Mouse (Mus musculus) neural tube, embryonic 15.5 days (tissue): ENCODE data around the gene Map4k5. TPM values are rescaled to one million over a fixed set of nuclear protein-coding genes. Genes with fewer than 3 reads are reported as not detected.

Source experiments
- ATAC-seq: fragments of 200-750 bp; cut with Nextera tagmentation; 2 replicates; pipeline ENCODE4 v1.8.0; 2017; ENCODE audit warnings: mild to moderate bottlenecking, moderate TSS enrichment, moderate library complexity; ENCODE audit not compliant: low FRiP score
- H3K27ac ChIP-seq: fragments of 300-500 bp; sonication (generic); replicated peaks from 2 replicates; pipeline ENCODE4 v1.5.1; 2015; ENCODE audit warnings: mild to moderate bottlenecking, inconsistent platforms
- H3K27me3 ChIP-seq: fragments of 300-500 bp; sonication (generic); replicated peaks from 2 replicates; pipeline ENCODE4 v1.6.1; 2015; ENCODE audit warnings: inconsistent platforms
- H3K36me3 ChIP-seq: fragments of 300-500 bp; sonication (generic); 2 replicates; pipeline ENCODE4 v1.6.1; 2015; ENCODE audit warnings: inconsistent platforms
- H3K4me1 ChIP-seq: fragments of 300-500 bp; sonication (generic); 2 replicates; pipeline ENCODE4 v1.6.1; 2015; ENCODE audit warnings: inconsistent platforms
- H3K4me2 ChIP-seq: fragments of 300-500 bp; sonication (generic); 2 replicates; pipeline ENCODE4 v1.6.1; 2015; ENCODE audit warnings: inconsistent platforms, mild to moderate bottlenecking, moderate library complexity
- H3K4me3 ChIP-seq: fragments of 300-500 bp; sonication (generic); replicated peaks from 2 replicates; pipeline ENCODE4 v1.5.1; 2015; ENCODE audit warnings: mild to moderate bottlenecking, inconsistent platforms
- H3K9ac ChIP-seq: fragments of 300-500 bp; sonication (generic); replicated peaks from 2 replicates; pipeline ENCODE4 v1.6.1; 2015; ENCODE audit warnings: mild to moderate bottlenecking, inconsistent platforms
- H3K9me3 ChIP-seq: fragments of 300-500 bp; sonication (generic); replicated peaks from 2 replicates; pipeline ENCODE4 v1.6.1; 2016; ENCODE audit warnings: inconsistent platforms
- WGBS: fragments of 180-500 bp; shearing (Covaris S2); methylation state at CpG from one replicate; pipeline ENCODE4 v1.1.7; 2015; ENCODE audit warnings: mixed read lengths; 5-methylcytosine and 5-hydroxymethylcytosine counted together
- microRNA counts: library from miRNA; unstranded; fragments of <30 nt; microRNA quantifications from one replicate; lab custom pipeline; 2016
- microRNA-seq: library from miRNA; unstranded; fragments of <30 nt; microRNA quantifications from one replicate; pipeline ENCODE4, GENCODE M21; 2017
- polyA plus RNA-seq: library from polyadenylated mRNA; unstranded; fragments of >200 nt; fragmentation: Nextera tagmentation; extraction: Ambion mirVana; gene quantifications from 2 replicates; pipeline ENCODE4 v1.2.1, GENCODE M21; 2015

The Map4k5 gene
- polyA plus RNA-seq, 1 experiment from 2014 or later: 25.4 TPM

DNA sequence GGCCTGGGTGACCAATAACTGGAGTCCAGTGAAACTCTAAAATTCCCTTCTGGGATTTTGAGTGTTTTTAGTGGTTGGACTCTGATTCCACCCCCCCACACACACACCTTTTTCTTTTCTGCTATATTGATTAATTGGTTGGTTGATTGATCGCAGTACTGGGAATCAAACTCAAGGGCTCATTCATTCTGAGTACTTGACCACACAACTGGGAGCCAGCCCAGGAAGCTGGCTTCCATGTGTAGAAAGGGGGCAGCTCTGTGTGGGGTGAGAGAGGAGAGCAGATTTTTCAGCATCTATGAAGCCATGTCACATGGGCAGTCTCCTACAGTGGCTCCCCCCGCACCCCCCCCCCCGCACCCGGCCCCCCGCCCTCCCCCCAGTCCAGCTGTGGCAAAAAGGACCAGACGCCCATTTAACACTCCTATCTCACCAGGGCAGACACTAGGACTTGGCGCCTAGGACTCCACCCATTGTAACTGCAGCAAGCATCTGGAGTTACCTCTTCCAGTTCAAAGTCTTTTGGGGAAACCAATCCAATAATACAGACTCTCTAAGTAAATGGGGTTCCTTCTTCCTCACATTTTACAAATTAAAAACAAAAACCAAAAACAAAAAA lies 133.6 kb downstream of the Map4k5 start:
- H3K27ac ChIP-seq: no peak overlapping the region
- no peaks in the 10 kb centered on the region for H3K27me3 ChIP-seq
- no peak for ATAC-seq
- peaks cover 12% of the 10 kb centered on the region for H3K4me1 ChIP-seq
- no peak overlapping the region for H3K4me3 ChIP-seq
- no peaks in the 10 kb centered on the region for H3K9me3 ChIP-seq
- H3K36me3 ChIP-seq: no peaks in the 10 kb centered on the region
- 54% methylated on average over 7 of the region's 7 CpGs for WGBS
- H3K4me2 ChIP-seq: peak overlapping the region; percentile 51; the same call in 1 of the 2 replicates
- no peak overlapping the region for H3K9ac ChIP-seq

DNA sequence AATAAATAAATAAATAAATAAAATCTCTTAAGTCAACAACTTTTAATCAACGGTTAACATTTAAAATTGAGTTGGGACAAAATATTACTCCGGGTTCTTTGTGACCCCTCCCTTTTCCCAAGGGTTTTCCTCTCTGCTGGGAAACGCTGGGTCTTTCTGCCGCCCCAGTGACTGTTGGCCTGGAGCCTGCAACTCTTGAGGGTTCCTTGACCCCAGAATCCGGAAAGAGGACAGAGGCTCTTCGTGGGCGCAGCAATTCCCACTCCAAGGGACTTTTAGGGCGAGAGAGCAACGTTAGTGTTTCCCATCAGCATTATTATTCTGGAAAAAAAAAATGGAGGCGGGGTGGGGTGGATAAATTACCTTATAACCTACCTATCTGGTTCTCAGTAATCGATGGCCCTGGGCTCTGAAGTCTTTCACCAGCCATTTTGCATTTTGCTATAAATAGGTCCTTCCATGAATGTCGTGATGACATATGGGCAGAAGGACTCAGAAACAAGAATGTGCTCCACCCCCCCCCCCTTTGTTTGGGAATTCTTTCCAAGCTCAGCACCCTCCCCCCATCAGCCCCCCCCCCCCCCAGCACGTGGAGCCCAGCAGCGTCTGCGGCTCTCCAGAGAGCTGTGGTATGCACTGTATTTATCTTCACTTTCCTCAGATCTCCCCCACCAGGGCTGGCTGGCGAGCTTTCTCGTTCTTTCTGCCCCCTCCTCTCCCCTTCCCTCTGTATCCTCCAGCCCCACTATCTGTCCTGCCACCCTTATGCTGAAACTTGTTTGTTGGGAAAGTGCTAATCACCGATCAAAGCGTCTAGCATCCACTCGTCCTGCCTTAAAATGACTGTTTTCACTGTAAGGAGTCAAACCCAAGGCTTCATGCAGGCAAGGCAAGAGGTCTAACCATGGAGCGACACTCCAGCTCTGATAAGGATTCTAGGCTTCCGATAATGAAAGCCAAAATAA lies 134.5 kb downstream of the Map4k5 start:
- Histone ChIP-seq H3K27me3 (no peaks in the 10 kb centered on the region), H3K9me3 (no peaks in the 10 kb centered on the region), H3K4me3 (peak overlapping the region; percentile 9), H3K4me1 (peaks cover 12% of the 10 kb centered on the region), H3K9ac (0 out of 2 replicates have a peak overlapping the region, but pooled peaks have one; percentile 14), H3K36me3 (no peaks in the 10 kb centered on the region), H3K27ac (no peak overlapping the region; the same call in 1 of the 2 replicates), H3K4me2 (peak overlapping the region; percentile 51)
- ATAC-seq: no peak
- 12% methylated on average over 22 of the region's 22 CpGs for WGBS

DNA sequence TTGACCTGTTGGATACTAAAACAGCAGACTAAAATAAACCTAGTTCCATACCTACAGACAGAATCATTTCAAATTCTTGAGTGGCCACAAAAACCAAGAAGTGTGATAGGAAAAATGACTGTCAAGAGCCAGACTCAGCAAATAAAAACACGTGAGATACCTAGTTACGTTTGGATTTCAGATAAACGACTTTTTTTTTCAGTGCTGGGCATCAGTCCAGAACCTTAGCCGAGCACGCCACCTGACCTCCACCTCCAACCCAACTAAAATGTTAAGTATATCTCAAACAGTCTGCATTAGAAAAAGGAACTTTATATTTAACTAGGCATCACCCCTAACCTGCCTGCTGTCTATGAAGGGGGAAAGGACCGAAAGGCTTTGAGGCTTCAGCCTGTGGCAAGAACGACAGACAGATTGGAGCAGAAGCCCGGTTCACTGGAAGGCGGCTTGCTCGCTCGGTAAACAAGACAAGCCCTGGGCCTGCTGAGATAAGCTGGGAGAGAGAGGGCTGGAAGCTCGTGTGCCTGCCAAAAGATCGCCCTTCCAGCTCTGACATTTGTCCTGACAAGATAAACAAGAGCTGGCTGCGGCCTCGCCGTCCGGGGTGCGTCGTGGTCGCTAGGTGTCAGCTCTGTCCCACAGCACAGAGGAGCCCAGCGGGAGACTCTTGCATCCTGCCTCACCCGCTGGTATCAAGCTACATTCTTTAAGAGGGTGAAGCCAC lies 135.4 kb downstream of the Map4k5 start:
- ATAC-seq: peak; percentile 86
- H3K4me2 ChIP-seq: peak overlapping the region; percentile 51
- no peak overlapping the region for H3K27ac ChIP-seq
- H3K4me3 ChIP-seq: no peak overlapping the region
- no peak overlapping the region for H3K9ac ChIP-seq
- 16% methylated on average over 22 of the region's 22 CpGs for WGBS
- H3K27me3 ChIP-seq: no peaks in the 10 kb centered on the region
- H3K9me3 ChIP-seq: no peaks in the 10 kb centered on the region
- no peaks in the 10 kb centered on the region for H3K36me3 ChIP-seq
- H3K4me1 ChIP-seq: peaks cover 12% of the 10 kb centered on the region

DNA sequence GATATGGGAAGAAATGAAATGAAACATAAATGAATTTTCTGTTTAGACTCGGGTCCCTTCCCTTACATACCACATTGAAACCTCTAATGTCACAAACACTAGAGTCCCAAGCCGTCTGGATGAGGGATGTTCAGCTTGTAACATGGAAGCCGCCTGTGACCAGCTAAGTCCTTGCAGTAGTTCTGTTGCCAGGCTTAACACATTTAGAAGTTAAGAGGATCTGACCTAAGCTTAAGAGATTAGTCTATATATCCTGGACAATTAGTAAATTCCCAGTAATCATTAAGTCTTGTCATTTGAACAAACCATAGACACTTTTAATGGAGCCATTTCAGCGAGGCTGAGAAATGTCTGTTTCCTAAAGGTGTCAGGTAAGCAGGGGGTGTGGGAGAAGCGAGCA lies 137.0 kb downstream of the Map4k5 start:
- ATAC-seq: no peak

DNA sequence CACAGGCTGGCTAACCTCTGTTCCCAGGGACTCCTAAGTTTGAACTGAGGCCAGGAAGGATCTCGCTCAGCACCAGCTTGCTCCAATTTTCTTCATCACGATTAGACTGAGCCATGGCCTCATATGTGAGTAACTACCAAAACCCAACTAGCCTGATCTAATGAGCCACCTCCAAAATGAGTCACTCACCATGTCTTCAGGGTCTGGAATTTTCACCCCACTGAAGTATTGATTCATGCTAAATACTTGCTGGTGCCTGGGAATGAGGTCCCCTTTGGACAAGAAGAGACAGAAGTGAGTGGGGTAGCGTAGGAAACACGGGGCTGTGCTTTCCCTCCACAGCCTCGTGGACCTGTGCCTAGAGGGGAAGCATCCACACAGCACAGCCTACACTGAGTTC lies 139.1 kb downstream of the Map4k5 start:
- Histone ChIP-seq H3K4me3 (no peak overlapping the region), H3K9me3 (no peaks in the 10 kb centered on the region), H3K9ac (no peak overlapping the region), H3K4me1 (peaks cover 11% of the 10 kb centered on the region), H3K27ac (no peak overlapping the region), H3K4me2 (no peak overlapping the region), H3K27me3 (no peaks in the 10 kb centered on the region), H3K36me3 (no peaks in the 10 kb centered on the region)
- no peak for ATAC-seq
- WGBS: 89% methylated on average over 5 of the region's 5 CpGs

More for the DNA sequence above, 137.0 kb downstream of the Map4k5 start:
- Histone ChIP-seq H3K4me1 (peaks cover 12% of the 10 kb centered on the region), H3K4me3 (no peak overlapping the region), H3K9ac (no peak overlapping the region), H3K4me2 (no peak overlapping the region), H3K27me3 (no peaks in the 10 kb centered on the region), H3K9me3 (no peaks in the 10 kb centered on the region), H3K36me3 (no peaks in the 10 kb centered on the region), H3K27ac (no peak overlapping the region)
- WGBS: 84% methylated on average over 5 of the region's 5 CpGs

MicroRNA genes within 50 kb of the gene (microRNA counts, 519-probe panel; counts per million panel counts)
- not detected for microRNA mmu-miR-681 (lab: Ali Mortazavi, UCI)

Small RNA genes lying within 50 kb of the gene (microRNA-seq; reads per million reads assigned to microRNA genes)
- not detected for gene Mir681

Other genes with a start within 250 kb of the Map4k5 start
- gene Sos2, start 211.3 kb downstream of the Map4k5 start, polyA plus RNA-seq: 10.2 and 12.4 TPM in 2 replicates
- gene L2hgdh, start 168.3 kb downstream of the Map4k5 start, polyA plus RNA-seq: 12.6 and 13.4 TPM in 2 replicates
- 37.6 and 40.3 TPM in 2 replicates for gene Atp5s, start 168.2 kb downstream of the Map4k5 start, polyA plus RNA-seq
- gene Cdkl1, start 101.9 kb downstream of the Map4k5 start, polyA plus RNA-seq: 9.3 and 11.9 TPM in 2 replicates
- 122 and 155 TPM in 2 replicates for gene Atl1, start 586 bp downstream of the Map4k5 start, polyA plus RNA-seq
- 2.2 and 3.4 TPM in 2 replicates for gene Sav1, start 93.8 kb upstream of the Map4k5 start, polyA plus RNA-seq
- 9.1 and 10.6 TPM in 2 replicates for gene Nin, start 220.5 kb upstream of the Map4k5 start, polyA plus RNA-seq